Mouse (Mus musculus) heart, adult 18-20 months (tissue): Measurements from ENCODE around the gene Id2. TPM values are rescaled to one million over a fixed set of nuclear protein-coding genes. Genes with fewer than 3 reads are reported as not detected.

Source experiments
- DNase-seq, 2 experiments: peaks; one replicate each; pipeline ENCODE4 v3.0.0; 2021 to 2022; ENCODE audit warnings: mixed read lengths in 1 of 2
- total RNA-seq, 2 experiments: library from RNA; stranded (reverse); gene quantifications; 2 replicates each; pipeline ENCODE4 v1.2.3; 2021

Gene Id2
- total RNA-seq, 2 experiments from 2014 or later, result 8.8 to 13.0 TPM

GRCm38 (mm10) chr12:25108865-25109264 is 11.9 kb upstream of the Id2 start:
- DNase-seq, result no peak

- DNase-seq, result no peak
These were observed 7.6 kb upstream of the Id2 start for GRCm38 (mm10) chr12:25104541-25104940.

DNA sequence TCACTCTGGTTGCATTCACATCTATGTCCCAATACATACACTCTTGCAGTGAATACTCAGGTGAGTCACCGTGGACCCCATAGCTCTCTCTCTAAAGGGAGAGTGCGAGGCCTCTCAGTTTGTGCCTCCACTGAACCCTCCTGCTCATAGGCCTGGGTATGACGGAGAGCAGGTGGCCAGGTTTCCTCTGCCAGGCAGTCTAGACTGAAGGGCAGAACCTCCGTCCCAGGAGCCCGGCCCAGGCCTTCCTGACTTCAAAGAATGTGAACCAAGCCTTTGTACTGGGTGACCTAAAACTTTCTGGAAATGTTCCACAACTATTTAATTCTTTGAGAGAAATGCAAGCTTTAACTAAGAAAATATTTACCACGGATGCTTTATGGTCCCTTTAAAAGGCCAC is 7.0 kb upstream of the Id2 start:
- DNase-seq, result no peak

GRCm38 (mm10) chr12:25101389-25101788 is 4.4 kb upstream of the Id2 start:
- DNase-seq, result peak in 1 of 2 experiments; percentile 48

- DNase-seq, result peak; percentile 63 to 78
These were observed 3.7 kb upstream of the Id2 start for GRCm38 (mm10) chr12:25100411-25101217.

DNA sequence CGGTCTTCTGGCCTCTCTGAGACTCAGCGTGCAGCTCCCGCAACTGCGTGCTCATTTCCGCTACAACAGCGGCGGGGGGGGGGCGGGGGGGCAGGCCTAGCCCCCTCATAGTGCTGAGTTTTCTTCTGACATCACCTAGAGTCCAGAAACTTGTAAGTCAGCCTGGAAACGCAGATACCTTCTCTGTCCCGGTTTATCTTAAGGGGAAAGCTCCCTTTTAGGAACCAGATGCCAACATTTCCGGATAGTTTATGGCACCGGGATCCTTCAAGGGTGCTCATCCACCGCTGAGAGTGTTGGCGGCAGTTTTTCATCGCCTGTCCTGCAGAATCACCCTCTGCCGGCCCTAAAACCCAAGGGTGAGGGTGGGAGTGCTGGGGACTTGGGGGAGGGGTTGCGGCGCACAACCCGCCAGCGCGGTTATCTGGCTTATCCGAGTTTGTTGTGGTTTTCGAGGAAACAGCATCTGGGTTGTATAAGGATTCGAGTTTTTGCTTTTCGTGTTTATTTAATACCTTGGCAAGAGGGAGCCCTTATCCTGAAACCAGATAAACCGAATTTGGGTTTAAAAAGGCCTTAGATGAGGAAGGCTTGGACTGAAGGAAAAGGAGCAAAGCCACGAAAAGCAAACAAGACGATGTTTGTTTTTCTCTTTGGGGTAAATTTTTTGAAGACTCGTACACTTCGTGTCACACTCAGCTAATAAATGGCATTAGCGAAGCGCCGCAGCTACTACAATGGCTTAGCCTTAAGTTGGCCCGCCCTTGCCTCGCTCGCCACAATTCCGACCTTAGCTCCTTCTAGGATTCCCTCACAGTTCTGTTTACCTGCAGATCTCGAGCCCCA is 2.8 kb upstream of the Id2 start:
- peak; percentile 61 to 75 for DNase-seq

- DNase-seq, result peak in 1 of 2 experiments; percentile 64
These were observed 2.3 kb upstream of the Id2 start for GRCm38 (mm10) chr12:25099313-25099562.

DNA sequence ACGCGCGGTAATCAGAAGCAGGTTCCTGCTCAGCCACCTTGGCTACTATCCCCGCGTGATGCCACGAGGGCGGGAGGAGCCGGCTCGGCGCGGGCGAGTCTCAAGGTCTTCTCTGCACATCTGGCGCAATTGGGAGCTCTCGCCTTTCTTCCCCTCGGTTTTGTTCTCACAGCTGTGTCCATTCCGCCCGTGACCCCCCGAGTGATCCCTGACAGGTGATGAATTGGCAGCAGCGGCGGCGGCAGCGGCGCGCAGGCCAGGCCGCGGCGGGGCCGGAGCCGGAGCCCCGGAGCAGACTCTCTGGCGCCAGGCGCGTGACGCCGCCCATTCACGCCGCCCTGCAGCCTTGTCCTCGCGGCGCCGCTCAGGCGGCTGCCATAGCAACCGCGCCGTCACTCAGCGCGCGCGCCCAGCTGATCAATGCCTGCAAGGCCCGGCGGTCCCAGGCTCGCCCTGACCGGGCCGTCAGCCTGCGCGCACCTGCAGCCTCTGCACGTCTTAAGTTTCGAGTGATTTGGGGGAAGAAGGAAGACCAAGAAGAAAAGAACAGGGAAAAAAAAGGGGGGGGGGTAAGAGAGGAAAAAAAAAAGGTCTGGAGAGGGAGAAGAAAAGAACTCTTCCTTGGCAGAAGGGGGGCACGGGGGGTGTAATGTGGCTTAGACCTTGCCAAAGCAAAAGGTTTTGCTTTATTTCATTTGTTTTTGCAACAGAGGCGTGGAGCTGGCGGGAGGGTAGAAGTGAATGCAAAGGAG is 1.8 kb upstream of the Id2 start:
- DNase-seq, result peak; percentile 93 to 97

DNA sequence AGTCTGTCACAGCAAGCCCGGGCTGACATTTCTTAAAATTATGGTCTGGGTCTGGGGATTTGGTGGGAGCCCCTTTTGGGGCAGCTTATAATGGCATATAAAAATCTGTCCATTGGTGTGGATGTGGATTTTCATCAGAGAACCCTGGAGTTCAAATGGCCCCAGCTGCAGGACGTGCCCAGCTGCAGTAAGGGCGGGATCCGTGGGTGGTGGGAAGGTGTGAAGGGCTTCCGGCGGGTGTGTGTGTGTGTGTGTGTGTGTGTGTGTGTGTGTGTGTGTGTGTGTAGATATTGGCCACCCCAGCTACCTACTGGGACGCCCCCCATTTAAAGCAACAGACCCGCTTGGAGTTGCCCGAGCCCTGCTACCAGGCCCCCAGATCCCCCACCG is 1.2 kb upstream of the Id2 start:
- no peak for DNase-seq

DNA sequence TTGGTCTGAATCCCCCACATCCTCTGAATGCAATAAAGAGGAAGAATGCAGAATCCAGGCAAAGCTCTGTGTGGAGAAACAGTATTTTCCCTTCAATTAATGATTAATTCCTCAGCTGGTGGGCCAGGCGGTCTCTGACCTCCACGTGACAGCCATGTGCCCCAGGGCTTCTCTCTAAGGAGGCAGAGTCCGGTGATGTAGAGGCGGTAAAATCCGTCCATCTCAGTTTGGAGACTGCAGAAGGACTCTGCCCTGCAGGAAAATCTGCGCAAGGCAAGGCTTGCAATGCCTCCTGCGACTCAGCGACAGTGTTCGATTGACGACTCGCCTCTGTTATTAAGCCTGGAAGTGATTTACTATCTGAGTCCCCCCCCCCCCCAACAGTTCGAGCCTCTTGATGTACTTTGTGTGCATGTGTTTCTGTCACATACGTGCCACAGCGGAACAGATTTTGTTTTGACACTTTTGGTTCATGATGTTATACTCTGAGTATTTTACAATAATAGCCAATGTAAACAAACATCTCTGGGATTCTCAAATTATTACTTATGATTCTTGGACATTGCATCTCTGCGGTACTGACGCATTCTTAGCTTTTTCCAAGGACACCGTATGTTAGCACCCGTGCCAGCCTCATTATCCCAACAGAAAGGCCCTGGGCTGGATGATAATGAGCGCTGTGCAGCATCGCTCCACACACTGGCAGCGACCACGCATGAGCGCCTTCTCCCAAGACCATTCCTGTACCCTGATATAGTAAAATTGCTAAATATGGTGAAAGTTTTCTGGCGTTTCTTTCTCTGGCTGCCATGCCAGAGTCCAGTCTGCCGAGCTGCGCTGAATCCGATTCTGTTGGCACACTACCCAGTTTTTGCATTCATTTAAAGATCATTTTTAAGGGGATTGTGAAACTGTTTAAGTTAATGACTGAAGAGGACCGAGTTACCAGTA is 545 bp upstream of the Id2 start:
- DNase-seq, result peak; percentile 34 to 63

- no peak for DNase-seq
These were observed 294 bp downstream of the Id2 start for GRCm38 (mm10) chr12:25096640-25097051.

DNA sequence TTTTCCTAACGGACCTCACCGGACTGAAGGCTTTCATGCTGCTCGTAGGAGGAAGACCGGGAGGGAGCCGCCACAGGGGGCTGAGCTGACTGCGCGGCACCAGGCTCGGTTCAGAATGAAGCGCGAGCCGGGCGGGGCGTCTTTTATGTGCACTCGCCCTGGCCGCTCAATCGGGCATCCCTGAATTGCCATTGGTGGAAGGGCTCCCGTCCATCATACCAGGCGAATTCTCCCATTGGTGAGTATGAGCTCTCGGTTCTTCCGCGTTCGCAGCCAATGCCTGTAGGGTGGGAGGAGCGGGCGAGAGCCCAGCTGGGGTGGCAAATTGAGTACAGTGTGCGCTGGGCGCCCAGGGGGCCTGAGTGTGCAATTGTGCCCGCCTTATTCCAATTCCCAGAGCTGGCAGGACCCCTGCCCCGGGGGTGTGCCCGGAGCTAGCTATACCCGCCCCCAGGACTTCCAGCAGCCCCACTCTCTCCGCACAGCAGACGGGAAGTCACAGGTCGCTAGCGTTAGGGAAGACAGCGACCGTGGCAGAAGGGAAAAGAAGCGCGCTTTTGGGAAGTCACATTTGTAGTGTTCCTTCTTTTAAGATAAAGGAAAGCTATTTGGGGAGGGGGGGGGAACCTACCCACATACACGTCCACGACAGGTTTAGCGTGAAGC is 833 bp downstream of the Id2 start:
- DNase-seq, result peak; percentile 99

DNA sequence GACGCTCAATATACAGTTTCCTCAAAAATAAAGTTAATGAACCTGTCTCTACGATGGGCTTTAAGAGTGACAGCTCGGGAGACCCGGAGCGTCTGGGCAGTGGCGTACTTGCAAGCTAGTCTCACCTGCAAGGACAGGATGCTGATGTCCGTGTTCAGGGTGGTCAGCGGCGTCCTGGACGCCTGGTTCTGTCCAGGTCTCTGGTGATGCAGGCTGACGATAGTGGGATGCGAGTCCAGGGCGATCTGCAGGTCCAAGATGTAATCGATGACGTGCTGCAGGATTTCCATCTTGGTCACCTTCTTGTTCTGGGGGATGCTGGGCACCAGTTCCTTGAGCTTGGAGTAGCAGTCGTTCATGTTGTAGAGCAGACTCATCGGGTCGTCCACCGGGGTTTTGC is 1.4 kb downstream of the Id2 start:
- DNase-seq, result no peak

DNA sequence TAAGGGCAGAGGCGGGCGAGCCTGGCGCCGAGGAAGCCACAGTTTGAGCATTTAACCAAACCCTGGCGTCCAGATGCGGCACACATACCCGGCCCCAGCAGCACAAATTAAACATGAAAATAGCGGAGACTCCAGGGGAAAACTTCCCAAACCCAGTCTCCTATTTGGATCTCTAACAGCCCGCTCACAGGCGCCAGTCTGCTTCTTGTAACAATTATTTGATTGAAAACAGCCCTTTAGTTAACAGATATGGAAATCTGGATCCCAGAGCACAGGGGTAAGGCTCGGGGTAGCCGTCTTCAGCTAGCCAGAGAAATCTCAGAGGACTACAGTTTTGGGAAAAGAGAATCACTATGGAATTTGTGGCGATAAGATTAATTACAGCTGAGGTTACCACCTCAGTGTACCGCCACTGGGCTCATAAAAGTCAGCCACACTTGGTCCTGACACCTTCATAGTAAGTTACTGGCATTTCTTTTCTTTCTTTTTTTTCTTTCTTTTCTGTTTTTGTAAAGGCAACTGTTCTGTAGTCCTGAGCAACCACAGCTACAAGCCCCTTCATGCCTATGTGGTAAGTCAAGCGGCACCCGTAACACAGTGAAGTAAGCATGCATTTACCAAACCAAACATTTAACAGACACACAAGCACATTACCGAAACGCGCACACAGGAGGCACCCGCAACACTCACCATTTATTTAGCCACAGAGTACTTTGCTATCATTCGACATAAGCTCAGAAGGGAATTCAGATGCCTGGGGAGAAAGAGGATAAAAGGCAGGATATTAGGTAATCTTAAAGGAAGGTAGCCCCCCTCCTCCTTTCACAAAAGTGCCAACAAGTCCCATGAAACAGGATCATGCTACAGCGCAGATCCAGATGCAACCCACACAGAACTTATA is 2.1 kb downstream of the Id2 start:
- peak; percentile 48 to 64 for DNase-seq

DNA sequence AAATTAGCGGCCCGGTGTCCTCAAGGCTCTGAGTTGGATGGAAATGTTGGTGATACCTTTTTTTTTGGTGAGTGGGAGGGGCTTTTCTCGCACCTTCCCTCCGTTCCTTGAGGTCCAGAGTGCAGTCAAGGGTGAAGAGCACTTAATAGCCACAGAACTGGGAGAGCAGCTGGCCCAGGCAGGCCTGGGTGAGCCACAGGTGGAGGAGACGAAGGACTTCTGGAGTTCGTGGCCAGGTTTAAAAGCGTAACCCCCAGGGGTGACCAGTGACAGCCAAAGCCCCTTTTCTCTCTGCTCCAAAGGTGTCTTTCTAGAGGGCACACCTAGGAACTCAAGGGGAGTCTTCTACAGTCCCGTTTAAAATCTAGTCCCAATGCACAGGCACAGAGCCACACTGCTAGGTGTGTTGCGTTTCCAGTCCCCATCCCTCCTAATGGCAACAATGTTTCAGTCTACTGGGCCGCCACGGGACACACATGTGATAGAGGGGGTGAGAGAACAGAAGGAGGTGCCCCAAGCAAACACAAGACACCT is 3.6 kb downstream of the Id2 start:
- peak in 1 of 2 experiments; percentile 32 for DNase-seq

DNA sequence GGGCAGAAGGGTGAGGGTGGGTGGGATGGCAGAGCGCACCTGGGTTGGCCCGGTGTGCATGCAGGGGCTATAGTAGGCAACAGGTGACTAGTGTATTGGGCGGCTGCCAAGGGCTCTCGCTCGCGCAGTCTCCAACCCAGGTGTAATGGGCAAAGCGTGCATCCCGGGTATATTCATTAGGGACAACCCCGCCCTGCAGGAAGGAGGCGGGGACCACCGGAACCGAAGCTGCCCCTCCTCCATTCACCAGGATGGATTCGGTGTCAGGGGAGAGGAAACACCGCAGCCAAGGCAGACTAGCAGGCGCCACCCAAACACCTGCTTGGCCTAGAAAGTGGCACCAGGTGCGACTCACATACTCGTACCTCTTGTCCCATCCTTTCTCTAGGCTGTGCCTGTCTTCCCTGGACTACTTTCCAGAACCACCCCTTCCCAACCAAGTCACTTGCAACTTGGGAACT is 4.2 kb downstream of the Id2 start:
- peak; percentile 39 to 52 for DNase-seq

- peak; percentile 86 to 92 for DNase-seq
These were observed 4.8 kb downstream of the Id2 start for GRCm38 (mm10) chr12:25092027-25092704.

DNA sequence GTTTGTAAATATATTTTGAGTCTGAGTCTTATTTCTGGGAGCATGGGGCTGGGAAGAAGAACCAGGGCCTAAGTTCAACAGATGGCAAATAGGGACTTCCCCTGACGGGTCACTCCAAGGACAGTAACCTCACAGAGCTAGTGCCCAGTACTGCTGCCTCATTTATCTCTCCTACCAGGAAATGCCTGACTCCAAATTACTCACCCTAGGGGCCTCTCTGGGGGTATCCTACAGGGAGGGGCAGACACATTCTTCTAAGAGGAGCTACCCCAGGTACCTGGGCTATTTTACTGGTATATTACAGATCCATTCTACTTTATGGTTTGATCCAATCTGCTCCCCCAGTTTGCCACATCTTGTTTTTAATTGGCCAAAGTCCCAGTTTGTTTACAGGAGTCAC is 7.5 kb downstream of the Id2 start:
- DNase-seq, result no peak

GRCm38 (mm10) chr12:25086966-25087365 is 10.0 kb downstream of the Id2 start:
- DNase-seq, result no peak
